Mouse (Mus musculus): ENCODE measurements around the gene Mrpl4.

- no peak for TF ChIP-seq HCFC1 (IDR thresholded peaks at IDR 0.05; ENCODE audit: borderline replicate concordance, insufficient read depth, low read length)
- no peak for TF ChIP-seq MAFK (IDR thresholded peaks at IDR 0.05; ENCODE audit: insufficient read depth, low read depth, low read length)
- no peak for TF ChIP-seq ZC3H11A (IDR thresholded peaks at IDR 0.05; ENCODE audit: borderline replicate concordance, low read depth, low read length)
These were observed 25.3 kb downstream of the Mrpl4 start for GRCm38 (mm10) chr9:21027774-21028290.

Data from ES-E14 (cell line).